In genomic region chr10:40720883-40721282, GRCm38 (mm10) we compare ENCODE assay signal across 27 mouse cellular contexts. TPM values are rescaled to one million over a fixed set of nuclear protein-coding genes. Genes with fewer than 3 reads are reported as not detected.
DNase-seq lines count a peak whose midpoint lies in the region; ATAC-seq and TF ChIP-seq lines count a peak whose summit lies in the region.
"Had no signal": no experiment of that assay in that cellular context is flagged by ENCODE, and none has a peak within 500 bp of the region (broad histone marks: within the 10 kb centered on the region; RNA-seq: fewer than 3 reads in every experiment).

No protein-coding gene starts in this region.

- no peak for ATAC-seq in forebrain, embryonic 16.5 days
- ATAC-seq in limb, embryonic 12.5 days (ENCODE audit: insufficient number of reproducible peaks, insufficient read depth, low FRiP score, low TSS enrichment, low read depth), result 0 out of 2 replicates have a peak, but pooled peaks have one; percentile 29
- ATAC-seq in midbrain, embryonic 15.5 days (replicated peaks), result no peak
- ATAC-seq: midbrain, embryonic 16.5 days had no signal

- H3K36me3 ChIP-seq in forebrain, embryonic 10.5 days (replicated peaks), result no peaks in the 10 kb centered on the region
- no peaks in the 10 kb centered on the region for H3K36me3 ChIP-seq in forebrain, embryonic 16.5 days (ENCODE audit: control insufficient read depth, insufficient read depth)
- no peaks in the 10 kb centered on the region for H3K36me3 ChIP-seq in embryonic facial prominence, embryonic 10.5 days (replicated peaks)
- no peaks in the 10 kb centered on the region for H3K36me3 ChIP-seq in limb, embryonic 12.5 days
- no peaks in the 10 kb centered on the region for H3K36me3 ChIP-seq in midbrain, embryonic 15.5 days (replicated peaks)
- H3K36me3 ChIP-seq: forebrain, embryonic 12.5 days; heart, embryonic 13.5 days; hindbrain, embryonic 12.5 days; lung, embryonic 15.5 days had no signal

- peak; percentile 5 for DNase-seq in forebrain, embryonic 10.5 days (ENCODE audit: extremely low spot score, low spot score)
- no peak for DNase-seq in layer of hippocampus, adult 2 months (ENCODE audit: low spot score in 2 of 2)
- DNase-seq in layer of hippocampus, adult 18-20 months (ENCODE audit: low spot score in 2 of 2), result no peak
- peak; percentile 2 for DNase-seq in embryonic facial prominence, embryonic 10.5 days (ENCODE audit: low spot score)
- no peak for DNase-seq in gastrocnemius, adult 2 months
- DNase-seq: adrenal gland, postnatal 14 days; cerebellum, adult 2 months; cerebellum, postnatal 25 days; heart, postnatal 14 days; kidney, adult 2 months; kidney, postnatal 10 days; left cerebral cortex, postnatal 4 days; lung, postnatal 36 days; thymus, adult 18-20 months; thymus, postnatal 36 days had no signal

- intact Hi-C loops in gastrocnemius, adult 2 months (cut with DNase I), result no loop called here

- no peak overlapping the region for H3K27ac ChIP-seq in forebrain, embryonic 10.5 days
- H3K27ac ChIP-seq in forebrain, embryonic 16.5 days (ENCODE audit: low read length), result no peak overlapping the region
- H3K27ac ChIP-seq in layer of hippocampus, adult 2 months, result peak overlapping the region; percentile 86
- no peak overlapping the region for H3K27ac ChIP-seq in embryonic facial prominence, embryonic 10.5 days (replicated peaks)
- H3K27ac ChIP-seq in limb, embryonic 12.5 days, result no peak overlapping the region
- no peak overlapping the region for H3K27ac ChIP-seq in gastrocnemius, adult 2 months
- H3K27ac ChIP-seq in midbrain, embryonic 15.5 days, result no peak overlapping the region
- H3K27ac ChIP-seq: forebrain, embryonic 12.5 days; heart, embryonic 13.5 days; hindbrain, embryonic 12.5 days; liver, embryonic 14.5 days; lung, embryonic 15.5 days had no signal

- peaks cover 23% of the 10 kb centered on the region for H3K4me1 ChIP-seq in forebrain, embryonic 10.5 days
- H3K4me1 ChIP-seq in forebrain, embryonic 16.5 days (replicated peaks; ENCODE audit: control insufficient read depth, insufficient read depth, low read length), result no peaks in the 10 kb centered on the region
- peaks cover 26% of the 10 kb centered on the region for H3K4me1 ChIP-seq in embryonic facial prominence, embryonic 10.5 days
- H3K4me1 ChIP-seq in limb, embryonic 12.5 days (replicated peaks), result peaks cover 32% of the 10 kb centered on the region
- peaks cover 11% of the 10 kb centered on the region for H3K4me1 ChIP-seq in midbrain, embryonic 15.5 days
- H3K4me1 ChIP-seq: megakaryocyte, embryonic 14.5 days had no signal

- 89% methylated on average over 5 of the region's 5 CpGs for WGBS in forebrain, embryonic 10.5 days
- WGBS in forebrain, embryonic 16.5 days, result 90% methylated on average over 5 of the region's 5 CpGs
- 87% methylated on average over 5 of the region's 5 CpGs for WGBS in embryonic facial prominence, embryonic 10.5 days
- 26% methylated on average over 5 of the region's 5 CpGs for WGBS in limb, embryonic 12.5 days
- WGBS in midbrain, embryonic 15.5 days, result 86% methylated on average over 5 of the region's 5 CpGs

- no peak overlapping the region for H3K4me3 ChIP-seq in forebrain, embryonic 10.5 days
- no peak overlapping the region for H3K4me3 ChIP-seq in forebrain, embryonic 16.5 days (replicated peaks; ENCODE audit: low read length)
- no peak overlapping the region for H3K4me3 ChIP-seq in layer of hippocampus, adult 2 months
- H3K4me3 ChIP-seq in embryonic facial prominence, embryonic 10.5 days, result no peak overlapping the region
- no peak overlapping the region for H3K4me3 ChIP-seq in limb, embryonic 12.5 days (replicated peaks)
- H3K4me3 ChIP-seq in gastrocnemius, adult 2 months, result no peak overlapping the region
- H3K4me3 ChIP-seq in midbrain, embryonic 15.5 days, result no peak overlapping the region
- H3K4me3 ChIP-seq: forebrain, embryonic 12.5 days; heart, embryonic 13.5 days; hindbrain, embryonic 12.5 days; lung, embryonic 15.5 days; megakaryocyte, embryonic 14.5 days; myocyte had no signal

- H3K27me3 ChIP-seq in forebrain, embryonic 10.5 days (ENCODE audit: poor library complexity, severe bottlenecking), result no peaks in the 10 kb centered on the region
- H3K27me3 ChIP-seq in forebrain, embryonic 16.5 days (replicated peaks; ENCODE audit: control insufficient read depth, insufficient read depth, low read length), result no peaks in the 10 kb centered on the region
- no peaks in the 10 kb centered on the region for H3K27me3 ChIP-seq in embryonic facial prominence, embryonic 10.5 days (replicated peaks; ENCODE audit: low read depth, poor library complexity, severe bottlenecking)
- H3K27me3 ChIP-seq in limb, embryonic 12.5 days, result no peaks in the 10 kb centered on the region
- H3K27me3 ChIP-seq in midbrain, embryonic 15.5 days (replicated peaks), result no peaks in the 10 kb centered on the region
- H3K27me3 ChIP-seq: forebrain, embryonic 12.5 days; heart, embryonic 13.5 days; hindbrain, embryonic 12.5 days; lung, embryonic 15.5 days had no signal

- H3K4me2 ChIP-seq in forebrain, embryonic 16.5 days (ENCODE audit: low read length), result no peak overlapping the region
- H3K4me2 ChIP-seq in limb, embryonic 12.5 days, result no peak overlapping the region
- H3K4me2 ChIP-seq in midbrain, embryonic 15.5 days, result no peak overlapping the region
- H3K4me2 ChIP-seq: forebrain, embryonic 12.5 days; heart, embryonic 13.5 days; hindbrain, embryonic 12.5 days; lung, embryonic 15.5 days had no signal

- H3K9me3 ChIP-seq in forebrain, embryonic 10.5 days, result no peaks in the 10 kb centered on the region
- H3K9me3 ChIP-seq in forebrain, embryonic 16.5 days (ENCODE audit: control insufficient read depth, low read length), result no peaks in the 10 kb centered on the region
- H3K9me3 ChIP-seq in embryonic facial prominence, embryonic 10.5 days, result no peaks in the 10 kb centered on the region
- H3K9me3 ChIP-seq in limb, embryonic 12.5 days, result no peaks in the 10 kb centered on the region
- no peaks in the 10 kb centered on the region for H3K9me3 ChIP-seq in midbrain, embryonic 15.5 days
- H3K9me3 ChIP-seq: forebrain, embryonic 12.5 days; heart, embryonic 13.5 days; hindbrain, embryonic 12.5 days; lung, embryonic 15.5 days; megakaryocyte, embryonic 14.5 days had no signal

- no peak for TF ChIP-seq CTCF in layer of hippocampus, adult 2 months (conservative IDR thresholded peaks at IDR 0.05)
- no peak for TF ChIP-seq CTCF in gastrocnemius, adult 2 months (IDR thresholded peaks at IDR 0.05)

- H3K9ac ChIP-seq in forebrain, embryonic 16.5 days (replicated peaks; ENCODE audit: low read depth, low read length), result no peak overlapping the region
- H3K9ac ChIP-seq in limb, embryonic 12.5 days (replicated peaks), result no peak overlapping the region
- no peak overlapping the region for H3K9ac ChIP-seq in midbrain, embryonic 15.5 days
- H3K9ac ChIP-seq: forebrain, embryonic 12.5 days; heart, embryonic 13.5 days; hindbrain, embryonic 12.5 days; liver, embryonic 14.5 days; lung, embryonic 15.5 days had no signal

RNA-seq across cellular contexts. Expression of gene Mettl24, which starts 37.8 kb away (rescaled TPM):
- polyA plus RNA-seq in forebrain, embryonic 10.5 days (2016; fragmentation: Nextera tagmentation; extraction: Ambion mirVana), result 0.53 and 0.78 TPM in 2 replicates
- 0.27 and 0.47 TPM in 2 replicates for polyA plus RNA-seq in forebrain, embryonic 16.5 days (2015; fragmentation: Nextera tagmentation; extraction: Ambion mirVana)
- total RNA-seq in layer of hippocampus, adult 2 months (2021), result 1 to 10 TPM; 2.0 to 2.8 TPM
- total RNA-seq in layer of hippocampus, adult 18-20 months (2021), result 1 to 10 TPM; 2.9 to 3.9 TPM
- polyA plus RNA-seq in embryonic facial prominence, embryonic 10.5 days (2016; fragmentation: Nextera tagmentation; extraction: Ambion mirVana), result 0.92 and 1.5 TPM in 2 replicates
- polyA plus RNA-seq in limb, embryonic 12.5 days (2016; fragmentation: Nextera tagmentation; extraction: Ambion mirVana), result 1.00 and 1.5 TPM in 2 replicates
- under 1 TPM; 0.31 to 0.86 TPM for total RNA-seq in gastrocnemius, adult 2 months (2021)
- polyA plus RNA-seq in midbrain, embryonic 15.5 days (2015; fragmentation: Nextera tagmentation; extraction: Ambion mirVana), result 0.47 and 0.71 TPM in 2 replicates
- total RNA-seq: neutrophil, adult 5-6 weeks had no signal

Comparison
In these comparisons a context has a peak if more than half of its experiments do, and no peak if none do; other contexts are left out.
1. DNase-seq: peak in forebrain, embryonic 10.5 days (single experiment) and embryonic facial prominence, embryonic 10.5 days (single experiment); none in layer of hippocampus, adult 2 months (0 of 2), layer of hippocampus, adult 18-20 months (0 of 2) and gastrocnemius, adult 2 months (single experiment).